Mouse (Mus musculus) ovary, postnatal 10 days (tissue): ENCODE data around the gene Ulk4.

Source experiments
- DNase-seq: peaks from one replicate; pipeline ENCODE4 v3.0.0; 2022; ENCODE audit warnings: low spot score

The Ulk4 gene

GRCm38 (mm10) chr9:121107101-121107500 is 169.9 kb downstream of the Ulk4 start:
- DNase-seq, result no peak

- no peak for DNase-seq
Observed at GRCm38 (mm10) chr9:121101516-121101915, 175.5 kb downstream of the Ulk4 start.

GRCm38 (mm10) chr9:121099453-121099852 is 177.5 kb downstream of the Ulk4 start:
- no peak for DNase-seq

GRCm38 (mm10) chr9:121093760-121094159 is 183.2 kb downstream of the Ulk4 start:
- no peak for DNase-seq

GRCm38 (mm10) chr9:121092568-121092967 is 184.4 kb downstream of the Ulk4 start:
- DNase-seq, result no peak

- no peak for DNase-seq
Observed at GRCm38 (mm10) chr9:121091016-121091735, 185.8 kb downstream of the Ulk4 start.

- DNase-seq, result no peak
Observed at GRCm38 (mm10) chr9:121087661-121088060, 189.3 kb downstream of the Ulk4 start.

GRCm38 (mm10) chr9:121084191-121084590 is 192.8 kb downstream of the Ulk4 start:
- DNase-seq, result no peak

- no peak for DNase-seq
Observed at GRCm38 (mm10) chr9:121080834-121081233, 196.2 kb downstream of the Ulk4 start.

- no peak for DNase-seq
Observed at GRCm38 (mm10) chr9:121080413-121080812, 196.6 kb downstream of the Ulk4 start.

- DNase-seq, result no peak
Observed at GRCm38 (mm10) chr9:121079388-121080088, 197.5 kb downstream of the Ulk4 start.

- DNase-seq, result no peak
Observed at GRCm38 (mm10) chr9:121076291-121076690, 200.7 kb downstream of the Ulk4 start.

GRCm38 (mm10) chr9:121075246-121075645 is 201.8 kb downstream of the Ulk4 start:
- no peak for DNase-seq

GRCm38 (mm10) chr9:121074726-121075125 is 202.3 kb downstream of the Ulk4 start:
- no peak for DNase-seq

GRCm38 (mm10) chr9:121072127-121072757 is 204.8 kb downstream of the Ulk4 start:
- no peak for DNase-seq

GRCm38 (mm10) chr9:121071461-121072126 is 205.4 kb downstream of the Ulk4 start:
- no peak for DNase-seq

GRCm38 (mm10) chr9:121071050-121071449 is 205.9 kb downstream of the Ulk4 start:
- DNase-seq, result no peak

- DNase-seq, result no peak
Observed at GRCm38 (mm10) chr9:121068115-121068514, 208.9 kb downstream of the Ulk4 start.

GRCm38 (mm10) chr9:121067043-121067442 is 210.0 kb downstream of the Ulk4 start:
- no peak for DNase-seq

GRCm38 (mm10) chr9:121065383-121065978 is 211.5 kb downstream of the Ulk4 start:
- no peak for DNase-seq

- DNase-seq, result no peak
Observed at GRCm38 (mm10) chr9:121064606-121065355, 212.2 kb downstream of the Ulk4 start.
